Mouse (Mus musculus) T-helper 2 cell (primary cell): Measurements from ENCODE around the gene Apol9a.

ENCODE experiments used
- in situ Hi-C: fragments of 300-600 bp; cut with MboI, MseI; formaldehyde crosslinking; loops from one replicate; pipeline ENCODE4 v1.15.1; 2025; ENCODE audit warnings: high pct_unique_total_duplicates

The Apol9a gene

GRCm38 (mm10) chr15:77377419-77377818 is 33.5 kb downstream of the Apol9a start:
- in situ Hi-C loops, result no loop called here

GRCm38 (mm10) chr15:77376920-77377319 is 34.0 kb downstream of the Apol9a start:
- in situ Hi-C loops, result no loop called here

- in situ Hi-C loops, result no loop called here
Observed at GRCm38 (mm10) chr15:77370588-77370987, 40.3 kb downstream of the Apol9a start.

- in situ Hi-C loops, result no loop called here
Observed at GRCm38 (mm10) chr15:77369981-77370380, 41.0 kb downstream of the Apol9a start.

- in situ Hi-C loops, result no loop called here
Observed at GRCm38 (mm10) chr15:77368818-77369320, 42.1 kb downstream of the Apol9a start.

GRCm38 (mm10) chr15:77368148-77368547 is 42.8 kb downstream of the Apol9a start:
- in situ Hi-C loops, result no loop called here

GRCm38 (mm10) chr15:77367504-77367903 is 43.4 kb downstream of the Apol9a start:
- in situ Hi-C loops, result no loop called here

- in situ Hi-C loops, result no loop called here
Observed at GRCm38 (mm10) chr15:77366706-77367484, 44.0 kb downstream of the Apol9a start.

GRCm38 (mm10) chr15:77365700-77366570 is 45.0 kb downstream of the Apol9a start:
- in situ Hi-C loops, result no loop called here

- in situ Hi-C loops, result no loop called here
Observed at GRCm38 (mm10) chr15:77364026-77364425, 46.9 kb downstream of the Apol9a start.

GRCm38 (mm10) chr15:77363578-77363977 is 47.4 kb downstream of the Apol9a start:
- in situ Hi-C loops, result no loop called here

- in situ Hi-C loops, result no loop called here
Observed at GRCm38 (mm10) chr15:77362952-77363351, 48.0 kb downstream of the Apol9a start.

GRCm38 (mm10) chr15:77359905-77360304 is 51.0 kb downstream of the Apol9a start:
- in situ Hi-C loops, result no loop called here

- in situ Hi-C loops, result no loop called here
Observed at GRCm38 (mm10) chr15:77359486-77359885, 51.4 kb downstream of the Apol9a start.

GRCm38 (mm10) chr15:77359084-77359483 is 51.9 kb downstream of the Apol9a start:
- in situ Hi-C loops, result no loop called here

GRCm38 (mm10) chr15:77358320-77359040 is 52.5 kb downstream of the Apol9a start:
- in situ Hi-C loops, result no loop called here

- in situ Hi-C loops, result no loop called here
Observed at GRCm38 (mm10) chr15:77356248-77356810, 54.6 kb downstream of the Apol9a start.

- in situ Hi-C loops, result no loop called here
Observed at GRCm38 (mm10) chr15:77354848-77355551, 55.9 kb downstream of the Apol9a start.

- in situ Hi-C loops, result no loop called here
Observed at GRCm38 (mm10) chr15:77354496-77354847, 56.5 kb downstream of the Apol9a start.
